Mouse (Mus musculus) layer of hippocampus, postnatal 10 days (tissue): ENCODE data around the gene Fbln1. TPM values are rescaled to one million over a fixed set of nuclear protein-coding genes. Genes with fewer than 3 reads are reported as not detected.

Source experiments
- DNase-seq, 2 experiments: peaks; one replicate each; pipeline ENCODE4 v3.0.0; 2021; ENCODE audit warnings: low spot score in 2 of 2
- total RNA-seq, 2 experiments: library from RNA; stranded (reverse); gene quantifications; 2 replicates each; pipeline ENCODE4 v1.2.3; 2021

Gene Fbln1
- total RNA-seq, 2 experiments from 2014 or later = 17.4 to 22.6 TPM

DNA sequence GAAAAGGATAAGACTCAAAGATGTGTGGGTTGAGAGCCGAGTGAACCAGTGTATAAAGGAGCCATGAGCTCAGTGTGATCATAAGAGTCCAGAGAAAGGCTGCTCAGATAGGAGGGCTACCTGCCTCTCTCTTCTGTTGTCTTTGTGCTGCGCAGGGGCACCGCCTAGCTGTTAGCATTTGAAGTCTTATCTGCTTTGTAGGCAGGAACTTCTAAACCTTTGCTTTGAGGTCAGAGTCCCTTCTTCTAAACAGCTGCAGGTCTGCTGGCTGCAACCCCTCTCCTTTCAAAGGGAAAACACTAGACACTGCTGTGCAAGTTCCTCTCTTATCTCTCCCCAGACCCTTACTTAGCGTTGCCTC is 27.5 kb downstream of the Fbln1 start:
- no peak for DNase-seq

DNA sequence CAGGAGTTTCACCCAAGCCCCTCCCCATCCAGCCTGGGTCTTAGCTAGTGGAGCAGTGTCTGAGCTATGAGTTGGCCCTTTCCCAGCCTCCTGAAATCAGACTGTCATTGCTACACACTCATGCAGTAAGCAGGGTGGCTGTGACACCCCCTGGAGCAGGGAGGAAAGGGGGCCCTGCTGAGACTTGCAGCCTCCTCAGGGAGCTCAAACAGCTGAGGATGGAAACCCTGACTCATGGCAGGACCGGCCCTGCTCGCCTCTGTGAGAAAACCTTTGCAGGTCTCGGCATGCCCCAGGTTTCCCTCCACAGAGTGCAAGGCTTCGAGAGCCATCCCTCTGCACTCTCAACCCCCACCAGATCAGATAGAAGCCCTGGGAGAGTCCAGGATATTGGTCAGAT is 27.9 kb downstream of the Fbln1 start:
- DNase-seq = no peak

DNA sequence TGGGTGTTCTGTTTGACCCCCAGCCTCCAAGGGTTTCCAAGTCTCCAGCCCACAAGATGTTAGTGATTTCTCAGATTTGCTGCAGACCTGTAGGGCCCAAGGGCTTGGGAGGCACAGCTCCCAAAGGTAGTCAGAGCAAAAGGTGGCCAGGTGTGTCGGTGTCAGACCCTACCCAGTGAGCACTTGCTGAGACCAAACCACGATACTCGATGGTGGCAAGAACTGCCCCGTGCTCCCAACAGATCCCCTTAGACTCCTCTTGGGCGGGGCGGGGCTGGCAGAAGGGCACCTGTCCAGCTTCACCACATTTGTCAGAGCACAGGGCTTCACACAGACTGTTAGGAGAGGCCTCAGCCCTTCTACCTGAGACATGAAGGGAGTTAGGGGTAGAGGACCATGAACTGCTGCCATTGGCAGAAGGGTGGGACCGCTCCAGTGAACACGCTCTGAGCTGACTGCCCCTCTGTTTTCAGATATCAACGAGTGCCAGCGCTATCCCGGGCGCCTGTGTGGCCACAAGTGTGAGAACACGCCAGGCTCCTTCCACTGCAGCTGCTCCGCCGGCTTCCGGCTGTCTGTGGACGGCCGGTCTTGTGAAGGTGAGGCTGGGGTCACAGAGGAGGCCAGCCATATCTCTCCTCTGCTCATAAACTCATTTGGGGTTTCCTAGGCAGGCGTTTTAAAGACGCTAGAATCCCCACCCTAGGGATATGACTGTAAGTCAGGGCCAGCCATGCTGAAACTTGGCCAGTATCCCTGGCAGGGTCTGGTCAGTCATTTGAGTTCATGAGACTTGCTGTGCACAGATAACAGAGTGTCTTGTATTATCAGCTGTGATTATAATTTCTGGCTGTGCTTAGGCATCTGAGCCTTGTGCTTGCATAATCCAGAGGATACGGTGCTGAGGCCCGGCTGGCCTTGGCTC is 33.3 kb downstream of the Fbln1 start:
- no peak for DNase-seq

- DNase-seq = no peak
Measured at GRCm38 (mm10) chr15:85240086-85240485, 34.3 kb downstream of the Fbln1 start.

- DNase-seq = no peak
Measured at GRCm38 (mm10) chr15:85241856-85242255, 36.1 kb downstream of the Fbln1 start.

GRCm38 (mm10) chr15:85244414-85245161 is 38.8 kb downstream of the Fbln1 start:
- no peak for DNase-seq

GRCm38 (mm10) chr15:85245241-85246010 is 39.7 kb downstream of the Fbln1 start:
- no peak for DNase-seq

GRCm38 (mm10) chr15:85246016-85246415 is 40.3 kb downstream of the Fbln1 start:
- no peak for DNase-seq

- no peak for DNase-seq
Measured at GRCm38 (mm10) chr15:85246936-85247335, 41.2 kb downstream of the Fbln1 start.

- DNase-seq = no peak
Measured at GRCm38 (mm10) chr15:85248311-85248710, 42.6 kb downstream of the Fbln1 start.

DNA sequence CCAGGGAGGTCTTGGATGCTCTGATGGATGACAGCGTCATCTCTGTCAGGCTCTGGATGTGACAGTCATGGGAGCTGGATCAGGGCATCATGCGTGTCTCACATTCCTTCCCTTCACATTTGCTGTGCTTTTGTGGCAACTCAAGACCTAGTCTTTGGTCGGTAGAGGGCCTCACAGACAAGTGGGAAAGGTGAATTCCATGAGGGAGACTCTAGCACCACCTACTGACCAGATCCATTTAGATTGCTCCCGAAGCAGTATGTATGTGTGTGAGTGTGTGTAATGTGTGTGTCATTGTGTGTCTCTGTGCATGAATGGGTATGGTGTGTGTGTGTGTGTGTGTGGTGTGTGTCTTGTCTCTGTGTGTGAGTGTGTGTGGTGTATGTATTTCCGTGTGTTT is 43.5 kb downstream of the Fbln1 start:
- DNase-seq = peak; percentile 63 to 77

GRCm38 (mm10) chr15:85250436-85250835 is 44.7 kb downstream of the Fbln1 start:
- DNase-seq = no peak

GRCm38 (mm10) chr15:85252476-85252875 is 46.7 kb downstream of the Fbln1 start:
- DNase-seq = no peak

DNA sequence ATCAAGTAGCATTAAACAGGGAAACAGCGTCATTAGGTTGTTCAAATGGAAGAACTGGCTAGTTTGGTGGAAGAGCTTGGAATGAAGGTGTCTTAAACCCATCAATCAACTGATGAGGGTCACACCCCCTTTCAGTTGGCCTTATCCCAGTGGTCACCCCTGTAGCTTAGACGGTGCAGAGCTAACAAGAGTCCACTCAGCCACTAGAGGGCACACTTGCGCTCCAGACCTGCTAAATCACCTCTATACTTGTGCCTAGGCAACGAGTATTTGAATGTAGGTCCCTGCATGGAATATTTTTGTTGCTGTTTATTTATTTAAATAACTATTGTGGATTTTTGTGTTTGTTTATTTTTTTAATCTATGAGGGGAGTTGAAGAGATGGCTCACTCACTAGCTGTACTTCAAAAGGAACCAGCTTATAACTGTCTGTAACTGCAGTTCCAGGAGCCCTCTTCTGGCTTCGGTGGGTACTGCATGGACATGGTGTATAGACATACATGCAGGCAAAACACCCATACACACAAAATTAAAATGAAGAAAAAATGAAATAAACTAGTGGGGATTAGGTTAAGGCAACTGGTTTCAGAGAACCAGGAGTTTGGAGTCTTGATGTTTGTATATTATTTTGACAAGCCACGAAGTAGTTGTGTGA is 52.2 kb downstream of the Fbln1 start:
- peak; percentile 69 to 75 for DNase-seq

DNA sequence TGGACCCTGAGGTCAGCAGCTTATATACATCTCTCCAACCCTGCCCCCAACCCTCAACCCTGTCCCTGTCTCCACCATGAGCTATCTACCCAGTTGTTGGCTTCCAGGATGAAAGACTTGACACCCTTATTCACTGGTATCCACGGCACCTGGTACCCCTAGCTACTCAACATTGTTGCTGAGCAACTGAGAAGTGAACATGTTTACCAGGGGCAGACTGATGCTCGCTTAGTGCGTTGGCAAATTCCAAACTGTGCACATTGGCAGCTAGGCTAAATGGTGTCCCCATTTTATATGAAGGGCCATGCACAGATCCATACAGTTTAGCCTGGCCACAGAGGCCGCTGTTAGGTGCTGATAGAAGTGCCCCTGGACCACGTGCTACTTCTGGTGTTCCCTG is 57.1 kb downstream of the Fbln1 start:
- DNase-seq = peak in 1 of 2 experiments; percentile 39

DNA sequence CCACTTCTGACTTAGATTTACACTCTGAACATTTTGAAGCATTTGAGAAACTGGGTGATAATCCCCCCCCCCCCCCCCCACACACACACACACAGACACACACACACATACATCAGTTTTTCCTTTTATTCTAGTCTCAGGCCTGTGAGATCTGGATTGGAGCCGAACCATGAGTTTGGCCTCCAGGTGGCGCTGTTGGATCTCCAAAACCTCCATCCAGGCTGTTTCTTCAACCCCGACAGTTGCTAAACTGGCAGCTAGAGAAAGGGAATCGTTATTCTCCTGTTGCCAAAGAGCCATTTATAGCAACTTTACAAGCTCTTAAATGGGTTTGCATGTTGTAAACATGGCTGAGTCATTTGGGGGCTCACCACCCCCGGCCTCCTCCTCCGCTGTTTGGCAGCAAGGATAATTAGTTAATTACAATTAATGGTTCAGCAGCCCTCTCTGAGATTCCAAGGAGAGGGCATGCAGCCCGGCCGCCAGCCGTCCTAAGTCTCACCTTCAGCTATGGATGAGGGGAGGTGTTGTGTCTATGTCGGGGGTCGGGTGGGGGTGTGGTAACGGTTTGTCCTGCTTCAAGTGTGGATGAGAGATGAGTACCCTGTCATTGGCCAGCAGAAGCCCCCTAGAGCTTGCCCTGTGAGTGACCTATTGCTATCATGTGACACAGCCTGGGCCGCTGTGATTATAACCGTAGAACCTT is 61.1 kb downstream of the Fbln1 start:
- DNase-seq = peak; percentile 96

DNA sequence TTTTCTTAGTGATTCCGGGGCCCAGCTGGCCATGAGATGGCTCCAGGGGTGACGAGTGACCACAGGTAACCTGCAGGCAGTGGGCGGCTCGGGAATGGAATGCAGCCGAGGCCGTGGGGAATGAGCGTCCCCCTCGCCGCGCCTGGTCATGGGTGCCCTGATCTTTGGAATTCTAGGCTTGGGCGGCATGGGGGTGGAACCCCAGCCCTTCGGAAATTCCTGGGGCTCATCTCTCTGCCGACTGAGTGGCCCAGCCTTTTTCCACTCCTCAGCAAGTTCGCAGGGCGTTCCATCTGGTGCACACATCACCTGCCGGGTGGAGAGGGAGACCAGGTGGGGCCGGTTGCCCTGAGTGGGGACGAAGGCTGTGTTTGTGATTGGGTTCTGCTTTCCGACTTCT is 62.1 kb downstream of the Fbln1 start:
- DNase-seq = no peak

GRCm38 (mm10) chr15:85272988-85273387 is 67.2 kb downstream of the Fbln1 start:
- no peak for DNase-seq

- DNase-seq = no peak
Measured at GRCm38 (mm10) chr15:85277221-85277620, 71.5 kb downstream of the Fbln1 start.

GRCm38 (mm10) chr15:85278986-85279385 is 73.2 kb downstream of the Fbln1 start:
- DNase-seq = no peak
